Mouse (Mus musculus): ENCODE measurements around the gene Tmem19.

DNA sequence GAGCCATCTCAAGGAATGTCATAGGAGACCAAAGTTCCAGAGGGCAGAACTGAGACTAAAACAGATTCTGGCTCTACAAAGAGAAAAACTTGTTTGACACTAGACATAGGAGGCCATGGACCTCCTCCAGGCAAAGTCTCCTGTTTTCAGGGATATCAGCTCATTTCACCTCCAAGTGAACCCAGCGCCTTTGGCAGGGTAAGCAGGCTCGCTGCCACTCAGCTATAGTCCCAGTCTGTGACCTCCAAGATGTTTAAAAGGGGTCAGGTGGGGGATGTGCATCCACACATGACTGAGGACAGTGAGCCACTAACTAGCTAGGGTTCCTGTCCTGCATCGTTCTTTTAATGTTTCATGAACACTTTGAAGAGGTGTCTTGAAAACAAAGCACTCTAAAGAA, 49.6 kb downstream of the Tmem19 start:
- TF ChIP-seq CTCF (IDR thresholded peaks at IDR 0.05; ENCODE audit: control insufficient read depth, insufficient read depth, low read length), result no peak
- TF ChIP-seq POLR2A (IDR thresholded peaks at IDR 0.05; ENCODE audit: borderline replicate concordance, control insufficient read depth, low read depth, low read length), result no peak

All from bone marrow, adult 2 months (tissue).